Mouse (Mus musculus) T-cell, adult 2 months (primary cell): ENCODE measurements around the gene Slit1.

ENCODE experiments used
- DNase-seq: peaks from one replicate; pipeline ENCODE4 v3.0.0; 2022; ENCODE audit warnings: low spot score

Slit1 gene

GRCm38 (mm10) chr19:41724831-41725470 lies 18.5 kb downstream of the Slit1 start:
- no peak for DNase-seq

- DNase-seq: no peak
These were observed 20.1 kb downstream of the Slit1 start for GRCm38 (mm10) chr19:41723337-41723736.

GRCm38 (mm10) chr19:41719436-41719835 lies 24.0 kb downstream of the Slit1 start:
- DNase-seq: no peak

GRCm38 (mm10) chr19:41716233-41717218 lies 26.9 kb downstream of the Slit1 start:
- no peak for DNase-seq

GRCm38 (mm10) chr19:41714431-41714917 lies 29.0 kb downstream of the Slit1 start:
- DNase-seq: no peak

GRCm38 (mm10) chr19:41712829-41713228 lies 30.6 kb downstream of the Slit1 start:
- no peak for DNase-seq

GRCm38 (mm10) chr19:41711665-41712064 lies 31.8 kb downstream of the Slit1 start:
- no peak for DNase-seq

GRCm38 (mm10) chr19:41709497-41710165 lies 33.8 kb downstream of the Slit1 start:
- no peak for DNase-seq

GRCm38 (mm10) chr19:41707850-41708249 lies 35.6 kb downstream of the Slit1 start:
- DNase-seq: no peak

- DNase-seq: no peak
These were observed 37.2 kb downstream of the Slit1 start for GRCm38 (mm10) chr19:41706094-41706828.

- no peak for DNase-seq
These were observed 38.0 kb downstream of the Slit1 start for GRCm38 (mm10) chr19:41705416-41705815.

- no peak for DNase-seq
These were observed 40.8 kb downstream of the Slit1 start for GRCm38 (mm10) chr19:41702638-41703037.

- no peak for DNase-seq
These were observed 44.5 kb downstream of the Slit1 start for GRCm38 (mm10) chr19:41698857-41699424.

GRCm38 (mm10) chr19:41697807-41698515 lies 45.5 kb downstream of the Slit1 start:
- no peak for DNase-seq

GRCm38 (mm10) chr19:41697111-41697806 lies 46.2 kb downstream of the Slit1 start:
- DNase-seq: no peak

GRCm38 (mm10) chr19:41696443-41696842 lies 47.0 kb downstream of the Slit1 start:
- DNase-seq: no peak

GRCm38 (mm10) chr19:41695046-41695445 lies 48.4 kb downstream of the Slit1 start:
- DNase-seq: no peak

- no peak for DNase-seq
These were observed 48.9 kb downstream of the Slit1 start for GRCm38 (mm10) chr19:41694610-41695009.

- DNase-seq: no peak
These were observed 49.7 kb downstream of the Slit1 start for GRCm38 (mm10) chr19:41693727-41694126.

- no peak for DNase-seq
These were observed 53.4 kb downstream of the Slit1 start for GRCm38 (mm10) chr19:41690064-41690463.
